Mouse (Mus musculus) mesoderm, embryonic 11.5 days (tissue): Measurements from ENCODE around the gene Sumf1.

Source experiments
- DNase-seq: peaks from one replicate; pipeline ENCODE4 v3.0.0-alpha.2; 2012; ENCODE audit warnings: low read depth, low spot score

The Sumf1 gene

GRCm38 (mm10) chr6:108184847-108185684 is at the start of gene Sumf1:
Gene Sumf1, minus strand, starts transcription at chr6:108185582.
- peak; percentile 93 for DNase-seq

DNA sequence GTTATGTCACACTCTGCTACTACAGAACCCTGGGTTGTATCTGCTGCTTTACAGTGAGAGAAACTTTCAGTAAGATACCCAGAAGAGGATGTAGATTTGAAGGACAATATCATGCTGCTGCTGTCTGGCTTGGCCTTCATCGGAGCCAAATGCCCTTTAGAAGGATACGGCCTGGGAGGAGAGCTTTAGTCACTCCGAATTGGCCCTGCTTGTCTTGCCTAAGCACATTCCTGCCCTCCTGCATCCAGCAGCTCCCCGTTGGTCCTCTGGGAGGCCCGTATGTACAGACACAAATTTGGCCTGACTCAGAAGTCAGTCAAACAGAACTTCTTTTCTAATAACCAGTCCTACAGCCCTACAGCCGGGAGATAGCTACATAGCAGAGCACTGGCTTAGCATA is 49.2 kb upstream of the Sumf1 start:
- DNase-seq = no peak

DNA sequence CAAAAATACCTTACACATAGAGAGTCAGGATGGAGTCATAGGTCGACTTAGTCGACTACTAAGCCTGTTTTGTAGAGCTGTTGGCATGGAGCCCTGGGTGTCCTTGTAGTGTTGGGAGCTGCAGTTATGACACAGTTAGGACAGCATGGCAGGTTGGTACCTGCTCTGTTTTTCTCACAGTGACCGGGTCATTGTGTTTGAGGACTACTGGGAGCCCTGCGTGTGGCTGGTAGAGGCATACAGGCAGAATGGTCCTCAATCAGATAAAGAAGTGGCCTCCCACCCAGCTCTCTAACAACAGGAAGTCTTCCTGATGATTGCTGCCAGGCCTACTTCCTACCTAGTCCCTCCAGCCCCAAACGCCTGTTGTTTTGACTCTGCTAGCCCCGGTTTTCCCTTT is 47.7 kb upstream of the Sumf1 start:
- no peak for DNase-seq

- DNase-seq = no peak
Observed at GRCm38 (mm10) chr6:108231892-108232710, 46.7 kb upstream of the Sumf1 start.

GRCm38 (mm10) chr6:108230608-108231007 is 45.2 kb upstream of the Sumf1 start:
- no peak for DNase-seq

GRCm38 (mm10) chr6:108228601-108229000 is 43.2 kb upstream of the Sumf1 start:
- no peak for DNase-seq

- no peak for DNase-seq
Observed at GRCm38 (mm10) chr6:108228048-108228447, 42.7 kb upstream of the Sumf1 start.

DNA sequence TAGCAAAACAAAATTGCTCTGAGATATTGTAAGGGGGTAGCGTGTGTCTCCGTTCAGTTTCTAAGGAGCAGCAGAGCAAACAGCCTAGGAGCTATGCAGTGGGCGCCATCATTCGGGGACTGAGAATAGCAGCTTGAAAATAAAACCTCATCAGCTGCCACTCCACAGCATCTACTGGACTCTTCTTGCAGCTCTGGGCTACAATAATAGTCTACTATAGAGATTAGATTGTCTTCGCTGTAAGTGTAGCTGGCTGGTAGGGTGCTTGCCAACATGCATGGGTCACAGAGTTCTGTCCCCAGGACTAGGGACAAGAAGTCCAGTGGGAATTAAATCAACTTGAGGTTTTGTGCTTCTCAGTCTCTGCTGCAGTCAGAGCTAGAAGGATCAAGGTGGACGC is 42.1 kb upstream of the Sumf1 start:
- no peak for DNase-seq

DNA sequence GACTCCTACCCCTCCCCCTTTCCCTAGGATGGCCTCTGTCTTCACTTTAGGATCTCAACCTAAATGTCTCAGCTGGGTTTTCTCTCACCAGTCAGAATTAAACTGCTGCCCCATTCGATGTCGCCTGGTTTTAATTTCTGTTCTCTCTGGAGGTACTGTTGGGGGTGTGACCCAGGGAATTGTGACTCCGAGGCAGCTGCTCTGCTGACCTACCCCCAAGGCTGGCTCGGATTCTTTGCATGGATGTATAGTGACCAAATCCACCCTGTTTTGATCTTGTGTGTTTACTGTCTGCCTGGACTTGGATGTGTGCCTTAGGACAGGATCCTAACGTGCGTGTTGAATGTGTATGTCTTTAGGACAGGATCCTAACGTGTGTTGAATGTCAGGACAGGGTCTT is 40.8 kb upstream of the Sumf1 start:
- DNase-seq = no peak

DNA sequence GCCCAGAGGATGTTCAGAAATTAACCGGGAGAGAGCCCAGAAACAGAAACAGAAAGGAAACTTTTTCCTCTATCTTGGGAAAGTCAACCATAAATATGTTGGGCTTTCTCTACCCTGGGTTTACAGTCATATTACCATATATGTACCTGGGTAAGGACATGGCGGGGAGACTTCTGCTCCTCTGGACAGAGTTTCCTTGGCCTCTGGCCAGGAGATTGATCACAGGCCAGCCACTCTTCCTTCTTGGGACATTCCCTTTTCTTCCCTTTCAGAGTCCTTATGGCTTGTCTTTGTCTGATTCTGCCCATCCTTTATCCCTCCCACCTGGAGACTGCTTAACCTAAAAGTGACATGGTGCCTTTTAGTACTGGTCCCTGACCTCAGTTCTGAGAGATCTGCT is 39.6 kb upstream of the Sumf1 start:
- DNase-seq = no peak

DNA sequence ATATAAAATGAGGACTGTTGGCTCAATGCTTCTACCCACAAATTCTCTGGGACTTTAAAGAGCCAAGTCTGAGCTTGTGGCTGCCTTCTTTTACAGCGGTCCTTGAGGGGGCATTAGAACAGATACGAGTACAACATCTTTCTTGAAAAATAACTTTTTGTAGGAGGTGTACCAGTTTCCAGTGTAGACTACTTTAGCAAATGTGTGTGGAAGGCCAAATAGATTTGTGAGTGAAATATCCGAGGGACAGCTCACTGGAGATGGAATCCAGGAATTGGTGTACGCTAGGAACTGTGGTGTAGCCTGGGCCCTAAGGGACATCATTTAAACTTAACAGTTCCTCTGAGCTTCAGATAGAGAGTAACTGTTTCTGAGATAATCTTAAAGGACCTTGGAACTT is 39.0 kb upstream of the Sumf1 start:
- no peak for DNase-seq

DNA sequence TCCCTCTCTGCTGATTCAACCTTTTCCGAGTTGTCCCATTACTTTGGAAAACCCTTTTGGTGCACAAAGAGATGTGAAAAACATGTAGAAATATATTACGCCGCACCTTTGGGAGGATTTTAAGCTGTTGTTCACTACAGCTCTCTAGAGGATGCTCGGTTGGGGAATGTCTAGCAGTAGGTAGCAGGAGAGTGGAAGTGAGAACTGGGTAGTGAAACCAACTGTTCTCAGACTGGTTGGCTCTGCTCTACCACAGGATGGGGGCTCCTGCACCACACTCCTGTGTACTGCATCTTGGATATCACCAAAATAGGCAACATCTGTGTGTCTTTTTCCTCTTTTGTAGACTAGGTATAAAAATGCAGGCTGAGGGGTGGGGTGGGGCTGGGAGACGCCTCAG is 37.5 kb upstream of the Sumf1 start:
- DNase-seq = no peak

- DNase-seq = no peak
Observed at GRCm38 (mm10) chr6:108222435-108222834, 37.1 kb upstream of the Sumf1 start.

GRCm38 (mm10) chr6:108217987-108218386 is 32.6 kb upstream of the Sumf1 start:
- DNase-seq = no peak

DNA sequence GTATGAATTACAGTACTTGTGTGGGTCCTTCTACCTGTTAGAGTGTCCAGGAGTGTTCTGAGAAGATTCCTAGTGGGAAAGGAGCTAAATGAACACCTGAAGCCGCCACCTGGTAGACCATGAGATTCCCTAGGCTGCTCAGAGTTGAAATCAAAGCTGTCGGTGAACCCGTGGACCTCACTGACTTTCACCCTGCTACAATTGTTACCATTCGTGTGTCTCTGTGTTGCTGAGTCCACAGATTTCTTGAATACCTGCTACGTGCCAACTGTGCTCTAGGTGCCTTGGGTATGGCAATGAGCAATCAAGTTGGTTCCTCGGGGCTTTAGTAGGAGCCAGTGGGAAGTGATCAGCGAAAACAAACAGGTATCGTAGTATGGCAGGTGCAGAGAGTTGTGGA is 31.4 kb upstream of the Sumf1 start:
- DNase-seq = no peak

DNA sequence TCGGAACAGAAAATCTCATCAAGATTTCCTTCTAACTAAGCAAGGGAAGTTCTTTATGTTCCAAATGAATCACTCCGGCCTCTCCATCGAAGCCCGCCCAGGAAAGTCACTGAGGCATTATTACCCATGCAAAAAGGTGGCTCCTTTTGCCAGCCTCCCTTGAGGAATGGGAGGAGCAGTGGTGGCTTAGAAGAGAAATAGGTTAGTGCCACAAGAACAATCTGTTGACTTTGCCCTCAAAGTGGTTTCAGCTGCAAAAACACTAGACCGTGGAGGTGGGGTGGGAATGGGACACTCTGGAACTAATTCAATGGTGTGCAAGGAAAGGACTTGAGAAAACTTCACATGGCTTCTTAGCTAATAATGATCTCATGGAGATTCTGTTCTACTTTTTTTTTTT is 30.7 kb upstream of the Sumf1 start:
- no peak for DNase-seq

DNA sequence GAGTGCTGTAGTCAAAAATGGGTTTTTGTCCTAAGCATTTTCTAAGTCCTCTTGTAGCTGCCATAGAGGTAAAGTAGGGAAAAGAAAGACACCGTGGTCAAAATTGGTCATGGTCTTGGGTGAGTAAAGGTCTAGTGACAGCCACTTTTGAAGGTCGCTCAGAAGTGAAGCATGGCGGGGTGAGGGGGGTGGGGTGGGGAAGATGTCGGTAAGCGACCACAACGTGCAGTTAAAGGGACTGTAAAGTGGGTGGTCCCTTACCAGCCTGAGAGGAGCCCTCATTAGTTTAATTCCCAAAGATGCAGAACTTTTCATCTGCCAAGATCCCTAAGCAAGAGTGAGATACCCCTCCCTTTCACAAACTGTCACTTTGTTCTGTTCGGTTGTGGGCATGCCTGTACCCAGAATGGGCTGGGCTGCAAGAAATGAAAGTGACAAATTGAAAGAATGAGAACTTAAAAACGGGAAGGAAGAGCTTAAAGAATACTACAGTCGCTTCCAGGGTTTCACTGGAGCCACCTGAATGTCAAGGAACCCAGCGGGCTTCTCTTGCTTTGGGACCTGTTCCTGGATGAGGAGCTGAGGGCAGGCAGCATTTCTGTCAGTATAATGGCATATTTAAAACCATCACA is 29.0 kb upstream of the Sumf1 start:
- no peak for DNase-seq

DNA sequence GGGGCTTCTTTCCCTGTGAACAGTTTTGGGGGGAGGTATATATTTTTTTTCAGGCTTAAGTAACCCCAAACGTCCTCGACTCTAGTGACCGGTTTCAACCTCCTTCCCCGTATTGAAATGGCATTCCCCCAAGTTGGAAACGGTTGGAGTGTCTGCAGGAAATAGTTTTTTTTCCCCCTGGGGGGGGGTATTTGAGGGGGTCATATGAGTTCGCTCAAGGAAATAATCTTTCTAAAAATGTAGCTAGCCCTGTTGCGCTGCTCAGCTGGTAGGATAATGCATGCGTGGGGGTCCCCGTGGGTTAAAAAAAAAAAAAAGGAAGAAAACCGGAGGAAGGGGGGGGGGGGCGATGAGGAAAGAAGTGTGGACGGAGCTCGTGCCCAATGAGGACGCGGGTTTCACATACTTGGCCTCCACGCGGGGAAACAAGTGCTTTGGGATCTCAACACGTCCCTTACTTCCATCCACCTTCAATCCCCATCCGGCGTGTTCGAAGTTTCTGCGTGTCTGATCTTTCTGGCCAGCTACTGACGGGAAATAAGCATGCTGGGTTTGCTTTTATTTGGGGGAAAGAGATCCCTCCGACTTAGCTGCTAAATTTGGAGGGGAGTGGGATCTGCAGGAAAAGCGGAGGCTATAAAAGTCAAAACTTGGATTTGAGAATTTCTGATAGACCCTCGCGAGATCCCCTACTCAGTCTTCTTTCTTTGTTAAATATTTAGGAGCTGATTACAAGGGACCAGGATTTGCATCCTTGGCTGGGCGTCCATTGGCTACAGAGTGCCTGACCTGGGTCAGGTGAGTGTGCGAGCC is 28.3 kb upstream of the Sumf1 start:
- DNase-seq = no peak

DNA sequence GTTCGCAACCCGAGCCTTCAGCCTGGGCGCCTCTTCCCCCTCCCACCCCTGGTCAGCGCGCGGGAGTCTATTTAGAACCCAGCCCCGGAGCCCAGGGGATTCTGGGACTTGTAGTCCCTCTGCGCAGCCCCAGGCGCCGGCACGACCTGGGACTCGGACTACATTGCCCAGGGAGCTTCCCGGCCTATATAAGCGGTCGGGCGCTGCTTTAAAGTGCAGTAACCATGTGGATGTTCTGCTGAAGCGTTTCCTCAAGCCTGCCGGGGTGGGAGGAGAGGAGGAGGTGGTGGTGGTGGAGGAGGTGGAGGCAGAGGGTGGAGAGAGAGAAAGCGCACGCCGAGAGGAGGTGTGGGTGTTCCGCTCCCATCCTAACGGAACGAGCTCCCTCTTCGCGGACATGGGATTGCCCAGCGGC is 27.5 kb upstream of the Sumf1 start, which contains the start of gene Itpr1:
Gene Itpr1, plus strand, starts transcription at position 216 of the 415 bp plus-strand sequence.
- DNase-seq = peak; percentile 98

DNA sequence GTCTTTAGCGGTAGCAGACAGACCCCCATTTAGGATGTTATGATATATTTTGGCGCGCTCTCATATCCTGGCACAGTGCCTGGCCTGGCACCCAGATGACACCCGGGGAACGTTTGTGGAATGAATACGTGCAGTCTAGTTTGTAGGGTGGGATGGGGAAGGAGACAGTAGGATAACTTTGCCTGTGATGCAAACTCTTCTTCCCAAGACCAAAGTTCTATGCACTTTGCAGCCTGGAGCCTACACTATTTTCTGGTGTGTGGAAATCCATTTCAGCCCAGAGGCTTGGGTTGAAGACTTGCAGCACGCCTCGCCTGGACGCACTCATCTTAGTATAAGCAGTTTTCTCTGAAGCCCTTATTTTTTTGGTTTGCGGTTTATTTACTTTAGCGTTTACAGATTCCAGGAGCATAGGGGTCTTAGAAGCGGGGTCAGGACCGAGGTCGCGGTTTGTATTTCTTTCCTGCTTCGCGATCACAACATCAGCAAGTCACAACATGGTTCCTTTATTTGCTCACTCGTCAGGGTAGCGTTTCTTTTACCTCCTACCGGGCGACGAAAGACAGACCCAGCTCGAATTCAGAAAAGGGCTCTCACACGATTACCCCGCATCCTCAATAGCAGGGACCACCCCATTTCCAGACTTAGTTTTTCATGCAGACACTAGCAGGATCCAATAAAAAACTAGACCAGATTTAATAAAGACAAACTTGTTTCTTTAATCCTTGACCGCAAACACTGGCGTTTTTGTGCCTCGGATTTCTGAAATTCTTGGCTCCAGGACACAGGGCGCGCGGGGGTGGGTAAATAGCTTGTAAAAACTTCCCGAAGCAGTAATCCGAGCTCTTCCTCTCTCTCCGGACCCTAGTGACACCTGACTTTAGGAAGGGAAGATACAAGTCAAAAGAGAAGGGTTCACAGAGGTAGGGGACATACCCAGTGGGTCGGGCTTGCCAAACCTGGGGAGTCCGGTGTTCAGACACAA is 26.8 kb upstream of the Sumf1 start:
- peak; percentile 51 for DNase-seq
